Mouse (Mus musculus) large intestine, adult 2 months (tissue): ENCODE results near the gene Sft2d1. TPM values are rescaled to one million over a fixed set of nuclear protein-coding genes. Genes with fewer than 3 reads are reported as not detected.
"Not testable (repeated sequence)": the region's sequence is repeated elsewhere in the genome, so short reads cannot be mapped to it uniquely, and the experiment has no call there.

Experiments
- DNase-seq: peaks from one replicate; pipeline ENCODE4 v3.0.0-alpha.2; 2012; ENCODE audit warnings: low read depth, low spot score
- WGBS: fragments of 180-500 bp; shearing (Covaris S2); methylation state at CpG from one replicate; pipeline ENCODE4 v1.1.7; 2018; 5-methylcytosine and 5-hydroxymethylcytosine counted together
- polyA plus RNA-seq: library from polyadenylated mRNA; depleted of rRNA; stranded (reverse); fragments of >200 nt; gene quantifications from 2 replicates; pipeline ENCODE4 v1.2.3, GENCODE M21; 2012; rRNA removed

The Sft2d1 gene
- polyA plus RNA-seq = 84.2 and 105 TPM in 2 replicates

DNA sequence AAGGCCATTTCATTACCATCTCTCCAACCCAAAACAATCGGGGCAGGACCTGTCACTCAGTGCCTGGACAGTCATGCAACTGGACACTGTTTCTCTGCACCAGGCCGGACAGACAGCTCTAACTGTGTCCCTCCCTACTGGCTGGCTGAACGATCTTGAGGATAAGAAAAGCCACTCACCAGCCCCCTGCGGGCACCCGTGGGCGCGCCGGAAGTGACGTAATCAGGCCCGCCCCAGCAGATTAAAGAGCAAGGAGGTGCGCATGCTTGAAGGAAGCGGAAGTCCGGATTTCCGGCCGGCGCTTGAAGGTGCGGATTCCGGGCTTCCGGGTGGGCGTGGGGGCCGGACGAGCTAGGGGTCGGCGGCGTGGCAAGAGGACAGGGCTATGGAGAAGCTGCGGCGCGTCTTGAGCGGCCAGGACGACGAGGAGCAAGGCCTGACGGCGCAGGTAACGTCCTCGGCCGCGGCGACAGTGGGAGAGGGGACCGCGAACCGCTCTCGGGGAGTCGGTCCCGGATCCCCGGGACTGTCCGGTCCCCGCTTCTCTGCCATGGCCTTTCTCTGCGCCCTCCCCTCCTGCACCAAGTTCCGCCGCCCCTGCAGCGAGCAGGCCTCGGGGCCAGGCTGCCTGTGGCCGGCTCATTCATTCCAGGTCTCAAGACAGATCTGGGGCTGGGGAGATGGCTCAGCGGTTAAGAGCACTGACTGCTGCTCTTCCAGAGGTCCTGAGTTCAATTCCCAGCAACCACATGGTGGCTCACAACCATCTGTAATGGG lies at the start of gene Sft2d1:
TSS of gene Sft2d1 (plus strand) at position 265 of the 777 bp plus-strand sequence.
- under 1% methylated on average over 54 of the region's 54 CpGs for WGBS
- peak; percentile 76 for DNase-seq

DNA sequence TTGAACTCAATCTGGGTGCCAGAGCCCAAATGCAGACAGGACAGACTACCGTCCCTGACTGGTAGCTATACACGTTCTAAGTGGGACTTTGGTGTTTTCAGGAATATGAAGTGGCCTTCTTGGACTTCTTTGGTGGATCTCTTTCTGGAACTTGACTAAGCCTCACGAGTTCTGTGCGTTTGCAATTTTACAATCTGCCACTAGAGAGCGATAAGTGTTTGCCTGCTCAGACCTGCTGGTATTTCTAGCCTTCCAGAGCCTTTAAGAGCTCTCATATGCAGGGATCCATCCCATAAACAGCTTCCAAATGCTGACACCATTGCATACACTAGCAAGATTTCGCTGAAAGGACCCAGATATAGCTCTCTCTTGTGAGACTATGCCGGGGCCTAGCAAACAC lies 46.3 kb upstream of the Sft2d1 start:
- WGBS = 13% methylated on average over 7 of the region's 7 CpGs
- not testable (repeated sequence) for DNase-seq

DNA sequence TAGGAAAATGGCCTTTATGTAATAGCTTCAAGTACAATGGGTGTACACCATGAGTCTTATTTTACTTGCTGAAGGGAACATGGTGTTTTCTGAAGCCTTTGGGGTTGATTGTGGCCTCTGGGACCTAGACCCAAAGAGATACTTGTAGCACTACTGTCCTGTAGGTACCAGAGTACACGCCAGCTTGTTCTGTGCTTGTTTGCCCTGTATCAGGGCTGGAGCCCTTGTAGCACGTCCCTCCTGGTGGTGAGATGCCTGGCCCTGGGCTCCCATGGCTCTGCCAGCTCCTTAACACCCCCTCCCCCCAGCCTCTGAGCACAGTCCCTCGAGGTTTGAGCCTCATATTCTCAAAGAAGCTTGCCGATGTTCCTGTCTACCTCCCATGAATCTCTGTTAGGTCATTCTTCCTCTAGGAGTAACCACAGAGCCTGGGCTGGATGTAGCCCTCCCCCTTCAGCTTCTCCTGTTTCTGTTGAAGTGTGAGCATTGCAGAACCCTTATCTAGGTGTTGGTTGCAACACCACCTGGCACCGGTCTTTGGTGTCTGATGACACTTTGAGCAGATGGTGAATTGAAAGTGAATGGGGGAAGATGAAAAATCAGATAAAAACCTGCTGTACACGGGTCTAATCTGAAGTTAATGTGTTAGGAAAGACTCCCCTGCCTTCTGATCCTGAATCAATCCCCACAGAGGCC lies 38.7 kb upstream of the Sft2d1 start:
- 32% methylated on average over 6 of the region's 6 CpGs for WGBS
- no peak for DNase-seq

- WGBS = 45% methylated on average over 6 of the region's 6 CpGs
- no peak for DNase-seq
These were observed 38.0 kb upstream of the Sft2d1 start for GRCm38 (mm10) chr17:8272951-8273350.

DNA sequence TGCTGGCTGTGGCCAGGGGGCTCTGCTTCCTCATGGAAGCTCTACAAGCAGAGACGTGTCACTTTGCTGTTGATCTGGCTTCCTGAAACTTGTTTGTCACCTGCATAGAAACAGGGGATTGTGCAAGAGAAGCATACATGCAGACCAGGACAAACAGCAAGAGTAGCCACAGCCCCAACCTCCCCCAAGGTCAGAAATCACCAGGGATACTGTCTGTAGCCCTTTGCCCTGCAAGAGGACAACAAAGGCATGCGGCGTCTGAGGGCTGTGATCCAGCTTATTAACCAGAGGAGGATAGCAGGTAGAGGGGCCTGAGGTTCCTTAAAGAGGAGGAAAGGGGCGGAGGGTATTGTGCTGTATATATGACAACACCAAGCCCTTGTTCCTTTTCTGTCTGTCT lies 34.8 kb upstream of the Sft2d1 start:
- WGBS = 47% methylated on average over 4 of the region's 4 CpGs
- DNase-seq = no peak

DNA sequence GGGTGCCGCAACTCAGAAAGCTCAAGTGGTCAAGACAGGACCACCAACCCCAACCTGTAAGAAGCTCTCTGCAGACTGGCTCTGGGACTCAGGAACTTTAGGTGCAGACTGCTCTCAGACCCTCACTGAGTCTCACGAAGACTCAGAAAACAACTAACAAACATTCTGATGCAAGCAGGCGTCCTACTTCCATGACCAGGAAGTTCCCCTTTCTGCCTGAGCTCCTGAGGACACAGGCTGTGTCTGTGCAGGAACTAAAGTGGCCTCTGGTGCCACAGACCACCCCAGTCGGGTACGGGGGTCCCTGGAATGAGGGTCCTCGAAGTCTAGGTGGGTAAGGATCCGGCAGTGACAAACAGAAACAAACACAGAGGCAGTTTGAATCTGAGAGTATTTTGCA lies 34.2 kb upstream of the Sft2d1 start:
- WGBS = 67% methylated on average over 7 of the region's 7 CpGs

GRCm38 (mm10) chr17:8277266-8277665 lies 33.6 kb upstream of the Sft2d1 start:
- WGBS = 91% methylated on average over 3 of the region's 3 CpGs
- DNase-seq = no peak

More for the DNA sequence above, 34.2 kb upstream of the Sft2d1 start:
- DNase-seq = no peak

DNA sequence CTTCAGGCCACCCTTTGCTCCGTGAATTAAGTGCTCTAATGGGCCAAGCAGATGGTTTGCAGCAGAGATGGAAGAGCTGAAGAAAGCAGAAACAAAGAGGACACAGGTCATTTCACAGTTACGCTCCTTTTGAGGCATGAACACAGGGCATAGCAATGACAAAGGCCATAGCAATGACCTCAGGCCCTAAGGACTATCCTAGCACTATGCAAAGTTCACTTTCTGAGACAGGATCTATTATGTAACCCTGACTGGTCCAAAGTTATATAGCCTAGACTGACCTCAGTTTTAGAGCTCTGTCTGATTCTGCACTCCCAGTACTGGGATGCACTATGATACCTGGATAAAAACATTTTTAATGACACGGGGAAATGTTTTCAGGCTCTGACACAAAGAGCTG lies 32.5 kb upstream of the Sft2d1 start:
- 80% methylated on average over 3 of the region's 3 CpGs for WGBS
- no peak for DNase-seq

- under 1% methylated on average over 35 of the region's 35 CpGs for WGBS
These were observed 27.9 kb upstream of the Sft2d1 start, which contains the start of gene Mpc1 for GRCm38 (mm10) chr17:8282821-8283525. Gene Mpc1, plus strand, starts transcription at chr17:8282904.

GRCm38 (mm10) chr17:8283526-8284253 lies 27.2 kb upstream of the Sft2d1 start:
- DNase-seq = peak; percentile 75
- WGBS = under 1% methylated on average over 77 of the region's 77 CpGs

More at GRCm38 (mm10) chr17:8282821-8283525, 27.9 kb upstream of the Sft2d1 start, which contains the start of gene Mpc1:
- DNase-seq = peak; percentile 54

DNA sequence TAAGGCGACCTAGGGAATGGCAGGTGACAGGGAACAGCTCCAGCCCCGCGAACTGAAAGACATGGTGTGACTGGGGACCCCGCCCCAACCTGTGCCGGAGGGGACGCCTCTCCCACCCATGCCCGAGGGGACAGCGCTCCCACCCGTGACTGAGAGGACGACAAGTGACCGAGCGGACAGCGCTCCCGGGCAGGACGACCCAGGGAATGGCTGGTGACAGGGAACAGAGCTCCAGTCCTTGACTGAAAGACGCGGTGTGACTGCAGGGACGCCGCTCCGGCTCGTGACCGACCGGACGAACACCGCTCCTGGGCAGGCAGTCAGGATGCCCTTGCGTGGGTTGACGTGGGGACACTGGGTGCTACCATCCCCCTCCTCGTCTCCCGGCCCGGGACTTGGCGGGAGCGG lies 26.6 kb upstream of the Sft2d1 start:
- under 1% methylated on average over 32 of the region's 32 CpGs for WGBS
- no peak for DNase-seq

DNA sequence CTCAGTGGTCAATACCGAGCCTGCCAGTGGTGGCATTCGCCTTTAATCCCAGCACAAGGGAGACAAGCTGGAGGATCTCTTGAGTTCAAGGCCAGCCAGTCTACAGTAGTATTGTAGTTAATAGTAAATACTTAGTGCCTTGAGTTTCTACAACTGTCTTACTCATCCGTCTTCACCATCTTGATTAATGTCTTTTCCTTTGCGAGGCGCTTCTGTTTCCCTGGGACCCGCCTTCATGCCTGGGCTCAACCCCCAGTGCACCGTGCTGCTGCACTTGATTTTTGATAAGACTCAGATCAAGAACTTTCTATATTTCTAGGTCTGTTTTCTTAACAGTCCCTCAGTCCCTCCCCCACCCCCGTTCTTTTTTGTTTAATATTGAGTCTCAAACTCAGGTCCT lies 25.8 kb upstream of the Sft2d1 start:
- no peak for DNase-seq
- WGBS = 37% methylated on average over 8 of the region's 8 CpGs

DNA sequence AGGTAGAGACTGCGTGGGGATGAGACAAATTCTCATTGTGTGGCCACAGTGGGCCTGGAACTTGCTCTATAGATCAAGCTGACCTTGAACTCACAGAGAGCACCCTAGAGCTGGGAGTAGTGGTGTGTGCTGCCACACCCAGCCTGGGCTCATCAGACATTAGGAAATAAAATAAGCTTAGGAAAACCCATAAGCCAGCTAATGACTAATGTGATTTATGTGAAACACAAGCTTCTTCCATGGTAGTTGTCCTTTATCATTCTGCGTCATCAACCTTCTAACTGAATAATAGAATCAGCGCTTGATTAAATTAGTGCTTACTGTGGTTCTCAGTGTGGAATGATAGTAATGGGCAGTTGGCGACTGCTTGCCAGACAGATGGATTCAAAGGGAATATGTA lies 23.9 kb upstream of the Sft2d1 start:
- DNase-seq = no peak
- WGBS = 92% methylated on average over 4 of the region's 4 CpGs

- DNase-seq = no peak
These were observed 20.8 kb upstream of the Sft2d1 start for GRCm38 (mm10) chr17:8289993-8290679.

DNA sequence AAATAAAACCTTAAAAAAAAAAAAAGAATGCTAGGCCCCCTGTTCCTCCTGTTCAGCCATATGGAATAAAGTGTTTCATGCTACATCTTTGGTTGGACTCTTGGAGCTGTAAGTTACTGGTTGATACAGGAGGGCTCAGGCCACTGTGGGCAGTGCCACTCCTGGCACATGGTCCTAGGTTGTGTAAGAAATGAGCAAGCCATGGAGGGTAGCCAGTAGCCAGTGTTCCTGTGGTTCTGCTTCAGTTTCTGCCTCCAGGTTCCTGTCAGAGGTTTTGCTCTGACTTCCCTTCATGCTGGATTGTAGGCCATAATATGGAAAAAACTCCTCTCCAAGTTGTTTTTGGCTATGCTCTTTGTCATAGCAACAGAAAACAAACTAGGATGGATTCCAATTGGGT lies 20.2 kb upstream of the Sft2d1 start:
- no peak for DNase-seq

More at GRCm38 (mm10) chr17:8289993-8290679, 20.8 kb upstream of the Sft2d1 start:
- WGBS = 98% methylated on average over 3 of the region's 3 CpGs

DNA sequence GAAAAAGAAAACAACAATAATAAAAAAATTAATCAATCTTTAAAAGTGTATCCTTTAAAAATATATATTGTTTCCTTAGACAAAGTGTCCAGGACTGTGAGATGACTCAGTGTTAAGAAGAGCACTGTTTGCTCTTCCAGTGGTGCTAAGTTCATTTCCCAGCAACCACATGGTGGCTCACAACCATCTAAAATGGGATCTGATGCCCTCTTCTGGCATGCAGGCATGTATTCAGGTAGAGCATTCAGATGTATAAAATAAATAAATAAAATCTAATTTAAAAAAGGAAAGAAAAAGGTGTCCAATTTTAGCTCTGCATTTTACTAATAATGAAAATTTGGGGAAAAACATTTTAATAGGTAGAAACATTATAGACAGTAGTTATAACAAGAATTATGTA lies 15.1 kb upstream of the Sft2d1 start:
- no peak for DNase-seq

- DNase-seq = no peak
- 85% methylated on average over 9 of the region's 9 CpGs for WGBS
These were observed 14.5 kb upstream of the Sft2d1 start for GRCm38 (mm10) chr17:8296313-8296844.

GRCm38 (mm10) chr17:8297746-8298145 lies 13.2 kb upstream of the Sft2d1 start:
- WGBS = 84% methylated on average over 5 of the region's 5 CpGs
- DNase-seq = no peak

GRCm38 (mm10) chr17:8298281-8298680 lies 12.6 kb upstream of the Sft2d1 start:
- 88% methylated on average over 2 of the region's 2 CpGs for WGBS

More at GRCm38 (mm10) chr17:8298281-8298680, 12.6 kb upstream of the Sft2d1 start:
- DNase-seq = no peak
